Mouse (Mus musculus) layer of hippocampus, adult 9-11 months (tissue): ENCODE results near the gene Olfr1150-ps1.

Experiments
- DNase-seq: peaks from one replicate; pipeline ENCODE4 v3.0.0; 2022

Gene Olfr1150-ps1

GRCm38 (mm10) chr2:87843693-87844092 lies at the start of gene Olfr1150-ps1:
Olfr1150-ps1 (plus strand) TSS chr2:87843993.
- no peak for DNase-seq

- DNase-seq = no peak
These were observed 43.5 kb upstream of the Olfr1150-ps1 start, which contains the start of gene Olfr1143 for GRCm38 (mm10) chr2:87800292-87800691. Olfr1143 (plus strand) TSS chr2:87800592.

DNA sequence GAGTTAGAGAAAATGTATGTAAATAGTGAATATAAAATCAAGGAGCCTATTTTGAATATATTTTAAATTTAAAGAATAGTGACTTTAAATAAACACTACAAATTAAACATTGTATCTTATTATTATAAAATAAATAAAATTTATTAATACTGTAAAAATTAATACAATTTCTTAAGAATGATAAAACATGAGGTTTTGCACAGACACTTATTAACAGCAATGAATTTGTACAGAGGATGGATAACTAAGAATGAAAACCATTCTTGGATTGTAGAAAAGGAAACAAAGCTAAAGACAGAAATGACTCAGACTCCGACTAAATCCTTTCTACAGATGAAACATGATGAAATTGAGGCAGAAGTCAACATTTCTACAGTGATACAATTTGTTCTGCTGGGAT lies 34.3 kb upstream of the Olfr1150-ps1 start, which contains the start of gene Olfr1145:
Gene Olfr1145 (plus strand): TSS at position 301 of the 400 bp plus-strand sequence.
- no peak for DNase-seq

- no peak for DNase-seq
These were observed 13.6 kb upstream of the Olfr1150-ps1 start, which contains the start of gene Olfr1148 for GRCm38 (mm10) chr2:87830233-87830632. Olfr1148 (plus strand) TSS chr2:87830533.

DNA sequence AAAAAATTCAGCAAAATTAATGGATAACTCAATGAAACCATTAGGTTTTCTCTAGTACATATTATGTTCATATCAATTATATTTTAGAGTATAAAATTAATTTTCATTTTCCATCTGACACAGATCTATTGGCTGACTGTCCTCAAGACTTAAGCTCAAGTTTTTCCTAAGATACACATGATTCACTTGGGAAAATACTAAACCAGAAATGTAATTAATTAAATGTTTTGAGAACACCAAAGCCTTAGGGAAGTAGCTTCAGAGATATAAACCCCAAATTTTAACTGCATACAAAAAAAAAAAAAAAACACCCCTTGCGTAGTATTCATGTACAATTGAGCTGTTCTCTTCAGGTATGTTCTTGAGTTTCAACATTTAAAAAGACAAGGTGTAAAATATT lies 11.8 kb downstream of the Olfr1150-ps1 start, which contains the start of gene Olfr1151:
Gene Olfr1151 (plus strand): TSS at position 301 of the 400 bp plus-strand sequence.
- no peak for DNase-seq

GRCm38 (mm10) chr2:87866192-87866591 lies 22.4 kb downstream of the Olfr1150-ps1 start, which contains the start of gene Olfr1152:
Olfr1152 (plus strand) TSS chr2:87866492.
- no peak for DNase-seq

GRCm38 (mm10) chr2:87894662-87895061 lies 50.9 kb downstream of the Olfr1150-ps1 start, which contains the start of gene Olfr1153:
Olfr1153 (plus strand) TSS chr2:87894962.
- no peak for DNase-seq
